Mouse (Mus musculus) limb, embryonic 14.5 days (tissue): ENCODE measurements at regions not wholly inside any gene's neighbourhood (a gene's known extent, or its start where the extent isn't known, plus 50 kb on each side); places are given as distances from the start of the nearest gene placed in this dataset.

Source experiments
- ATAC-seq: fragments of 200-750 bp; cut with Nextera tagmentation; 2 replicates; pipeline ENCODE4 v1.8.0; 2017; ENCODE audit warnings: low read depth, moderate number of reproducible peaks, moderate TSS enrichment; ENCODE audit not compliant: low FRiP score
- DNase-seq: peaks from one replicate; pipeline ENCODE4 v3.0.0-alpha.2; 2015; ENCODE audit warnings: low spot score
- H3K27ac ChIP-seq: fragments of 300-500 bp; sonication (generic); replicated peaks from 2 replicates; pipeline ENCODE4 v1.5.1; 2014; ENCODE audit warnings: low read depth, mild to moderate bottlenecking, low read length, moderate library complexity, mixed read lengths
- H3K27me3 ChIP-seq: fragments of 300-500 bp; sonication (generic); 2 replicates; pipeline ENCODE4 v1.6.1; 2014; ENCODE audit warnings: low read length, mixed read lengths; ENCODE audit not compliant: control insufficient read depth, insufficient read depth
- H3K36me3 ChIP-seq: fragments of 300-500 bp; sonication (generic); 2 replicates; pipeline ENCODE4 v1.6.1; 2014; ENCODE audit warnings: mild to moderate bottlenecking, low read length, moderate library complexity, mixed read lengths; ENCODE audit not compliant: control insufficient read depth, insufficient read depth
- H3K4me1 ChIP-seq: fragments of 300-500 bp; sonication (generic); 2 replicates; pipeline ENCODE4 v1.6.1; 2014; ENCODE audit warnings: antibody characterized with exemption, low read length, mixed read lengths; ENCODE audit not compliant: control insufficient read depth, insufficient read depth
- H3K4me2 ChIP-seq: fragments of 300-500 bp; sonication (generic); replicated peaks from 2 replicates; pipeline ENCODE4 v1.6.1; 2014; ENCODE audit warnings: low read depth, mild to moderate bottlenecking, low read length, moderate library complexity; ENCODE audit not compliant: severe bottlenecking
- H3K4me3 ChIP-seq: fragments of 300-500 bp; sonication (generic); replicated peaks from 2 replicates; pipeline ENCODE4 v1.5.1; 2014; ENCODE audit warnings: low read length
- H3K9ac ChIP-seq: fragments of 300-500 bp; sonication (generic); 2 replicates; pipeline ENCODE4 v1.6.1; 2014; ENCODE audit warnings: mild to moderate bottlenecking, low read depth, low read length, moderate library complexity; ENCODE audit not compliant: severe bottlenecking
- H3K9me3 ChIP-seq: fragments of 300-500 bp; sonication (generic); 2 replicates; pipeline ENCODE4 v1.6.1; 2016; ENCODE audit warnings: low read length; ENCODE audit not compliant: control insufficient read depth
- POLR2A ChIP-seq: fragments of 200-500 bp; IDR thresholded peaks from 2 replicates; pipeline ENCODE4 v1.8.0; 2012; ENCODE audit warnings: inconsistent platforms, mild to moderate bottlenecking, moderate library complexity, borderline replicate concordance; ENCODE audit not compliant: insufficient read depth, insufficient read length; ENCODE audit errors: extremely low read depth
- WGBS: fragments of 180-500 bp; shearing (Covaris S2); extraction: QIAGEN DNeasy Blood & Tissue Kit; methylation state at CpG from one replicate; pipeline ENCODE4 v1.1.7; 2014; 5-methylcytosine and 5-hydroxymethylcytosine counted together

DNA sequence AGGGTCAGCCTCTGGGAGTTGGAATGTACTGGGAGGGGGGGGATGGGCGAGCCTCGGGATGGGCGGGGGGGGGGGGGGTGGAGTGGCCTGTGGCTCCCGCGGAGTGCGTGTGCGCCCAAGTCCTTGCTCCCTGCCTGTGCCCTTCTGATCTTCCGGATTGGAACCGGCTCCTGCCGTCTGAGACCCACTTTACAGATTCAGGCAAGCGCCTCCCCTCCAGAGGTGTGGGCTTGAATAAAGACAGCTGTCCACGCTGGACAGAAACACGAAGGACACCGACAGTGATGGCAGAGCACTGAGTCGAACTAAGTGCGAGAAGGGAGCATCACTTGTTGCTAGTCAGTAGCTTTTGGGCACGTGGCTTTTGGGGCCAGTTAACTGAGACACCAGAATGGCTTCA, 78.7 kb downstream of the Tbx3 start:
- no peak for DNase-seq
- H3K4me1 ChIP-seq: peaks cover 8% of the 10 kb centered on the region
- no peaks in the 10 kb centered on the region; the same call in 1 of the 2 replicates for H3K9me3 ChIP-seq
- H3K9ac ChIP-seq: no peak overlapping the region
- H3K27ac ChIP-seq: no peak overlapping the region
- H3K27me3 ChIP-seq: peaks cover 28% of the 10 kb centered on the region
- WGBS: 6% methylated on average over 13 of the region's 17 CpGs
- no peak overlapping the region; the same call in 1 of the 2 replicates for H3K4me3 ChIP-seq
- no peak for TF ChIP-seq POLR2A
- no peaks in the 10 kb centered on the region for H3K36me3 ChIP-seq
- no peak for ATAC-seq
- peak overlapping the region; percentile 45; the same call in 1 of the 2 replicates for H3K4me2 ChIP-seq

GRCm38 (mm10) chr5:119755782-119756181, 76.7 kb upstream of the Tbx5 start:
- Histone ChIP-seq H3K27me3 (0 out of 2 replicates have a peak, but pooled peaks cover 5% of the 10 kb centered on the region), H3K36me3 (no peaks in the 10 kb centered on the region), H3K4me3 (no peak overlapping the region), H3K9me3 (0 out of 2 replicates have a peak, but pooled peaks cover 5% of the 10 kb centered on the region), H3K4me1 (peaks cover 5% of the 10 kb centered on the region; the same call in 1 of the 2 replicates), H3K27ac (no peak overlapping the region), H3K4me2 (0 out of 2 replicates have a peak overlapping the region, but pooled peaks have one; percentile 5), H3K9ac (no peak overlapping the region)
- DNase-seq: no peak
- TF ChIP-seq POLR2A: no peak
- ATAC-seq: no peak; the same call in 1 of the 2 replicates
- WGBS: 18% methylated on average over 9 of the region's 9 CpGs

DNA sequence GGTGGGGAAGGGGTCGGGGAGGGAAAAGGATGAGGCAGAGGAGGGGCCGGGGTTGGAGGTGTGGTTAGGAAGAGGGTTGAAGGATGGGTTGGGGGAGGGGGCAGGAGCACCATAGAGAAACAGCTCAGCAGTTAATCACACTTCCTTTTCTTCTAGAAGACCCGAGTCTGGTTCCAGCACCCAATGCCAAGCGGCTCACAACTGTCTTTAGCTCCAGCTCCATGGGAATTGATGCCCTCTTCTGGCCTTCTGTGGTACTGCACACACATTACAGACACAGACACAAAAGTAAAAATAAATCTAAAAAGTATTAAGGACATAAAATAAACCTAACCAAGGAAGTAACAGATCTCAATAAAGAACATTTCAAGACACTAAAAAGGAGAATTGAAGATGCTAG, 73.6 kb upstream of the Tbx5 start:
- Histone ChIP-seq H3K4me1 (peaks cover 14% of the 10 kb centered on the region), H3K27ac (no peak overlapping the region), H3K27me3 (0 out of 2 replicates have a peak, but pooled peaks cover 5% of the 10 kb centered on the region), H3K4me3 (no peak overlapping the region), H3K36me3 (no peaks in the 10 kb centered on the region), H3K9ac (no peak overlapping the region), H3K4me2 (no peak overlapping the region), H3K9me3 (0 out of 2 replicates have a peak, but pooled peaks cover 5% of the 10 kb centered on the region)
- no peak for TF ChIP-seq POLR2A
- WGBS: 71% methylated on average over 4 of the region's 4 CpGs
- no peak for ATAC-seq
- no peak for DNase-seq

DNA sequence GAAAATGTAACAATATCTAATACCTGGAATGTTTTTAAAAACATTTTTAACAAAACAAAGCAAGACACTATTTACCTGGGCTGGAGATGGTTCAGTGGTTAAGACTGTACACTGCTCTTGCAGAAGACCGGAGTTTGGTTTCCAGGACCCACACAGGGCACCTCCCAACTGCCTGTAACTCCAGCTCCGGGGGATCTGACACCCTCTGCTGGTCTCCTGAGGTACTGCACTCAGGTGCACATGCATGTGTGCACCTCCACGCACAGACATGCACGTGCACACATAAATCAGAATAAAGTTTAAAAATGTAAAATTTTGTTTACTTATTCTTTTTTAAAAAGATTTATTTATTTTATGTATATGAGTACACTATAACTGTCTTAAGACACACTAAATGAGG, 70.4 kb upstream of the Tbx5 start:
- Histone ChIP-seq H3K4me2 (no peak overlapping the region), H3K4me1 (peaks cover 14% of the 10 kb centered on the region), H3K4me3 (no peak overlapping the region), H3K9ac (no peak overlapping the region), H3K9me3 (0 out of 2 replicates have a peak, but pooled peaks cover 5% of the 10 kb centered on the region), H3K27me3 (0 out of 2 replicates have a peak, but pooled peaks cover 3% of the 10 kb centered on the region), H3K27ac (no peak overlapping the region), H3K36me3 (no peaks in the 10 kb centered on the region)
- WGBS: 81% methylated on average over 4 of the region's 4 CpGs
- no peak for TF ChIP-seq POLR2A
- DNase-seq: no peak
- ATAC-seq: no peak

DNA sequence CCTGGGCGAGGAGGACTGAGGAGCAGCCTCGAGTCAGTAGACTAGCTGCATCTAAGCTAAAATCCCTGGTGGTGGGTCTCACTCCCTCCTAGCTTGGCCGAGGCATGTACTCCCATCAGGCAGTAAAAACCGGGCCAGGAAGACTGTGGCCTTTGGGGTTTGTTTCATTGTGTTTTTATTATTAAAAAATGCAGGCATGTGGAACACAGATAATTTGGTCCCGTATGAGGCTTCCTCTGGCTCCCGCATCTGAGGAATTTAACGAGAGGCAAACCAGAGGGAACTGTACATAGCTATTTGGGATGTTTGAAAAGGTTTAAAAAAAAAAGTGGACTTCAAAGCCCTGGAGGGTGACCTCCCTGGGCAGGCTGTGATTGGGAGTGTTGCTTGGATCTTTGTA, 69.1 kb upstream of the Tbx5 start:
- TF ChIP-seq POLR2A: no peak
- Histone ChIP-seq H3K27me3 (no peaks in the 10 kb centered on the region), H3K4me3 (no peak overlapping the region), H3K4me2 (no peak overlapping the region), H3K4me1 (peaks cover 14% of the 10 kb centered on the region), H3K27ac (peak overlapping the region; percentile 33; the same call in 1 of the 2 replicates), H3K36me3 (no peaks in the 10 kb centered on the region), H3K9ac (no peak overlapping the region), H3K9me3 (0 out of 2 replicates have a peak, but pooled peaks cover 5% of the 10 kb centered on the region)
- 21% methylated on average over 7 of the region's 7 CpGs for WGBS
- DNase-seq (peak; percentile 63), ATAC-seq (peak; percentile 65)

- no peak overlapping the region for H3K4me2 ChIP-seq
- no peak overlapping the region for H3K9ac ChIP-seq
- DNase-seq: peak; percentile 55
- no peaks in the 10 kb centered on the region for H3K9me3 ChIP-seq
- TF ChIP-seq POLR2A: no peak
- WGBS: 39% methylated on average over 13 of the region's 13 CpGs
- no peaks in the 10 kb centered on the region for H3K36me3 ChIP-seq
- H3K27ac ChIP-seq: no peak overlapping the region
- H3K4me3 ChIP-seq: no peak overlapping the region
- no peak for ATAC-seq
- H3K4me1 ChIP-seq: peaks cover 14% of the 10 kb centered on the region
- H3K27me3 ChIP-seq: no peaks in the 10 kb centered on the region
These were observed 66.1 kb upstream of the Tbx5 start for GRCm38 (mm10) chr5:119766372-119766771.
